Mouse (Mus musculus): ENCODE measurements around the gene 1700001J03Rik. TPM values are rescaled to one million over a fixed set of nuclear protein-coding genes. Genes with fewer than 3 reads are reported as not detected.
"Not testable (repeated sequence)": the region's sequence is repeated elsewhere in the genome, so short reads cannot be mapped to it uniquely, and the experiment has no call there.

1700001J03Rik gene
- polyA plus RNA-seq, 1 experiment from 2014 or later: not detected

- Histone ChIP-seq H3K27me3 (no peaks in the 10 kb centered on the region), H3K4me1 (peaks cover 23% of the 10 kb centered on the region), H3K27ac (replicated peaks) (peak overlapping the region; percentile 96), H3K4me2 (replicated peaks) (peak overlapping the region; percentile 67), H3K4me3 (peak overlapping the region; percentile 86), H3K36me3 (peaks cover 18% of the 10 kb centered on the region), H3K9me3 (no peaks in the 10 kb centered on the region), H3K9ac (replicated peaks) (peak overlapping the region; percentile 83)
- peak; percentile 65 for ATAC-seq (replicated peaks)
- 6% methylated on average over 13 of the region's 13 CpGs for WGBS
Observed at GRCm38 (mm10) chr5:146220501-146220878, 35.4 kb upstream of the 1700001J03Rik start.

GRCm38 (mm10) chr5:146205537-146205936 is 20.4 kb upstream of the 1700001J03Rik start:
- no peaks in the 10 kb centered on the region for H3K9me3 ChIP-seq
- no peak for ATAC-seq (replicated peaks)
- no peak overlapping the region for H3K27ac ChIP-seq (replicated peaks)
- no peak overlapping the region for H3K4me2 ChIP-seq (replicated peaks)
- H3K27me3 ChIP-seq: no peaks in the 10 kb centered on the region
- H3K9ac ChIP-seq (replicated peaks): no peak overlapping the region
- peaks cover 85% of the 10 kb centered on the region for H3K36me3 ChIP-seq
- H3K4me3 ChIP-seq: no peak overlapping the region
- H3K4me1 ChIP-seq: no peaks in the 10 kb centered on the region
- 92% methylated on average over 5 of the region's 5 CpGs for WGBS

GRCm38 (mm10) chr5:146203921-146204320 is 18.8 kb upstream of the 1700001J03Rik start:
- 94% methylated on average over 2 of the region's 2 CpGs for WGBS
- peaks cover 74% of the 10 kb centered on the region for H3K36me3 ChIP-seq

GRCm38 (mm10) chr5:146200580-146200979 is 15.5 kb upstream of the 1700001J03Rik start:
- ATAC-seq (replicated peaks): no peak
- no peak overlapping the region for H3K4me2 ChIP-seq (replicated peaks)
- 95% methylated on average over 6 of the region's 6 CpGs for WGBS
- H3K27me3 ChIP-seq: no peaks in the 10 kb centered on the region
- H3K9ac ChIP-seq (replicated peaks): no peak overlapping the region
- no peaks in the 10 kb centered on the region for H3K9me3 ChIP-seq
- H3K36me3 ChIP-seq: peaks cover 42% of the 10 kb centered on the region
- H3K4me1 ChIP-seq: no peaks in the 10 kb centered on the region
- no peak overlapping the region for H3K4me3 ChIP-seq
- no peak overlapping the region for H3K27ac ChIP-seq (replicated peaks)

More at GRCm38 (mm10) chr5:146203921-146204320, 18.8 kb upstream of the 1700001J03Rik start:
- Histone ChIP-seq H3K4me1 (no peaks in the 10 kb centered on the region), H3K4me2 (replicated peaks) (no peak overlapping the region), H3K9ac (replicated peaks) (no peak overlapping the region), H3K27ac (replicated peaks) (no peak overlapping the region), H3K27me3 (no peaks in the 10 kb centered on the region), H3K4me3 (no peak overlapping the region), H3K9me3 (no peaks in the 10 kb centered on the region)
- ATAC-seq (replicated peaks): no peak

GRCm38 (mm10) chr5:146199540-146199939 is 14.4 kb upstream of the 1700001J03Rik start:
- 82% methylated on average over 2 of the region's 2 CpGs for WGBS
- Histone ChIP-seq H3K36me3 (peaks cover 32% of the 10 kb centered on the region), H3K27ac (replicated peaks) (no peak overlapping the region), H3K9me3 (no peaks in the 10 kb centered on the region), H3K4me2 (replicated peaks) (no peak overlapping the region), H3K27me3 (no peaks in the 10 kb centered on the region), H3K4me3 (no peak overlapping the region), H3K9ac (replicated peaks) (no peak overlapping the region), H3K4me1 (no peaks in the 10 kb centered on the region)
- ATAC-seq (replicated peaks): no peak

GRCm38 (mm10) chr5:146199073-146199472 is 14.0 kb upstream of the 1700001J03Rik start:
- H3K4me3 ChIP-seq: no peak overlapping the region
- H3K27me3 ChIP-seq: no peaks in the 10 kb centered on the region
- H3K27ac ChIP-seq (replicated peaks): no peak overlapping the region
- H3K9ac ChIP-seq (replicated peaks): no peak overlapping the region
- no peak overlapping the region for H3K4me2 ChIP-seq (replicated peaks)
- H3K36me3 ChIP-seq: peaks cover 27% of the 10 kb centered on the region
- no peaks in the 10 kb centered on the region for H3K4me1 ChIP-seq
- ATAC-seq (replicated peaks): no peak
- peaks cover 3% of the 10 kb centered on the region; the same call in 1 of the 2 replicates for H3K9me3 ChIP-seq

GRCm38 (mm10) chr5:146193360-146193759 is 8.3 kb upstream of the 1700001J03Rik start:
- Histone ChIP-seq H3K4me1 (no peaks in the 10 kb centered on the region), H3K9me3 (peaks cover 3% of the 10 kb centered on the region; the same call in 1 of the 2 replicates), H3K27me3 (no peaks in the 10 kb centered on the region), H3K4me2 (replicated peaks) (no peak overlapping the region), H3K9ac (replicated peaks) (no peak overlapping the region), H3K36me3 (no peaks in the 10 kb centered on the region), H3K4me3 (no peak overlapping the region), H3K27ac (replicated peaks) (no peak overlapping the region)
- ATAC-seq (replicated peaks): no peak
- WGBS: 82% methylated on average over 8 of the region's 8 CpGs

GRCm38 (mm10) chr5:146190501-146191269 is 5.6 kb upstream of the 1700001J03Rik start:
- no peaks in the 10 kb centered on the region for H3K36me3 ChIP-seq
- no peak overlapping the region for H3K27ac ChIP-seq (replicated peaks)
- no peaks in the 10 kb centered on the region for H3K27me3 ChIP-seq
- no peak overlapping the region for H3K4me2 ChIP-seq (replicated peaks)
- H3K9me3 ChIP-seq: peaks cover 3% of the 10 kb centered on the region; the same call in 1 of the 2 replicates
- no peak overlapping the region for H3K9ac ChIP-seq (replicated peaks)
- H3K4me3 ChIP-seq: no peak overlapping the region
- H3K4me1 ChIP-seq: no peaks in the 10 kb centered on the region
- no peak for ATAC-seq (replicated peaks)
- 60% methylated on average over 3 of the region's 3 CpGs for WGBS

- Histone ChIP-seq H3K27ac (replicated peaks) (no peak overlapping the region), H3K9ac (replicated peaks) (no peak overlapping the region), H3K27me3 (no peaks in the 10 kb centered on the region), H3K4me1 (no peaks in the 10 kb centered on the region), H3K4me2 (replicated peaks) (no peak overlapping the region), H3K4me3 (no peak overlapping the region), H3K36me3 (no peaks in the 10 kb centered on the region), H3K9me3 (peaks cover 3% of the 10 kb centered on the region; the same call in 1 of the 2 replicates)
- 71% methylated on average over 4 of the region's 4 CpGs for WGBS
- ATAC-seq (replicated peaks): no peak
Observed at GRCm38 (mm10) chr5:146190093-146190492, 5.0 kb upstream of the 1700001J03Rik start.

GRCm38 (mm10) chr5:146188712-146189111 is 3.6 kb upstream of the 1700001J03Rik start:
- H3K4me1 ChIP-seq: no peaks in the 10 kb centered on the region
- ATAC-seq (replicated peaks): no peak
- no peaks in the 10 kb centered on the region for H3K27me3 ChIP-seq
- WGBS: 81% methylated on average over 7 of the region's 7 CpGs
- no peaks in the 10 kb centered on the region for H3K9me3 ChIP-seq
- no peak overlapping the region for H3K9ac ChIP-seq (replicated peaks)
- no peak overlapping the region for H3K27ac ChIP-seq (replicated peaks)
- H3K4me3 ChIP-seq: no peak overlapping the region
- H3K36me3 ChIP-seq: no peaks in the 10 kb centered on the region
- H3K4me2 ChIP-seq (replicated peaks): no peak overlapping the region

- no peak for ATAC-seq (replicated peaks)
Observed at GRCm38 (mm10) chr5:146188144-146188543, 3.0 kb upstream of the 1700001J03Rik start.

GRCm38 (mm10) chr5:146187441-146187840 is 2.3 kb upstream of the 1700001J03Rik start:
- H3K9me3 ChIP-seq; H3K9ac ChIP-seq (replicated peaks); H3K4me2 ChIP-seq (replicated peaks); H3K36me3 ChIP-seq; ATAC-seq (replicated peaks); H3K27ac ChIP-seq (replicated peaks); H3K4me1 ChIP-seq; H3K4me3 ChIP-seq; H3K27me3 ChIP-seq: not testable (repeated sequence)
- WGBS: 38% methylated on average over 5 of the region's 5 CpGs

More at GRCm38 (mm10) chr5:146188144-146188543, 3.0 kb upstream of the 1700001J03Rik start:
- Histone ChIP-seq H3K9ac (replicated peaks) (no peak overlapping the region), H3K27ac (replicated peaks) (no peak overlapping the region), H3K4me2 (replicated peaks) (no peak overlapping the region), H3K4me3 (no peak overlapping the region), H3K9me3 (no peaks in the 10 kb centered on the region), H3K36me3 (no peaks in the 10 kb centered on the region), H3K4me1 (no peaks in the 10 kb centered on the region), H3K27me3 (no peaks in the 10 kb centered on the region)
- WGBS: 97% methylated on average over 1 of the region's 1 CpGs

- WGBS: 61% methylated on average over 4 of the region's 4 CpGs
- not testable (repeated sequence) for H3K4me3 ChIP-seq; ATAC-seq (replicated peaks); H3K4me1 ChIP-seq; H3K27me3 ChIP-seq; H3K9ac ChIP-seq (replicated peaks); H3K27ac ChIP-seq (replicated peaks); H3K36me3 ChIP-seq; H3K9me3 ChIP-seq; H3K4me2 ChIP-seq (replicated peaks)
Observed at GRCm38 (mm10) chr5:146172744-146173143, 12.4 kb downstream of the 1700001J03Rik start.
